Mouse (Mus musculus): ENCODE measurements around the gene Zmym4. TPM values are rescaled to one million over a fixed set of nuclear protein-coding genes. Genes with fewer than 3 reads are reported as not detected.
"Not testable (repeated sequence)": the region's sequence is repeated elsewhere in the genome, so short reads cannot be mapped to it uniquely, and the experiment has no call there.

The Zmym4 gene
- total RNA-seq (2021), result 10 to 100 TPM; 30.4 to 35.0 TPM

- intact Hi-C loops (cut with DNase I), result loop anchor here (5.0 kb wide), 1 partner anchor 49 kb away; no protein-coding TSS in a partner anchor
Measured at GRCm38 (mm10) chr4:126967864-126968821, at the start of gene Zmym4. Gene Zmym4, minus strand, starts transcription at chr4:126968135.

GRCm38 (mm10) chr4:127016366-127016765 lies 48.4 kb upstream of the Zmym4 start:
- intact Hi-C loops (cut with DNase I), result loop anchor here (5.0 kb wide), 1 partner anchor 49 kb away; the partner anchor contains the start of gene Zmym4

More at GRCm38 (mm10) chr4:126967864-126968821, at the start of gene Zmym4:
- peak; percentile 96 to 97 for DNase-seq

GRCm38 (mm10) chr4:127015294-127015993 lies 47.5 kb upstream of the Zmym4 start:
- intact Hi-C loops (cut with DNase I), result loop anchor here (5.0 kb wide), 1 partner anchor 48 kb away; the partner anchor contains the start of gene Zmym4
- DNase-seq, result peak; percentile 89 to 92

More at GRCm38 (mm10) chr4:127016366-127016765, 48.4 kb upstream of the Zmym4 start:
- DNase-seq, result no peak

- DNase-seq, result peak; percentile 36 to 41
Measured at GRCm38 (mm10) chr4:127005113-127005936, 37.4 kb upstream of the Zmym4 start.

GRCm38 (mm10) chr4:127004384-127004783 lies 36.4 kb upstream of the Zmym4 start:
- intact Hi-C loops (cut with DNase I), result loop anchor here (10.0 kb wide), 1 partner anchor 450 kb away; the partner anchor contains the start of gene Clspn
- no peak for DNase-seq

More at GRCm38 (mm10) chr4:127005113-127005936, 37.4 kb upstream of the Zmym4 start:
- intact Hi-C loops (cut with DNase I), result loop anchor here (10.0 kb wide), 1 partner anchor 451 kb away; the partner anchor contains the start of gene Clspn

- intact Hi-C loops (cut with DNase I), result loop anchor here (10.0 kb wide), 1 partner anchor 446 kb away; the partner anchor contains the start of gene Clspn
- DNase-seq, result peak in 1 of 2 experiments; percentile 8
Measured at GRCm38 (mm10) chr4:127000601-127001105, 32.7 kb upstream of the Zmym4 start.

- intact Hi-C loops (cut with DNase I); DNase-seq: not testable (repeated sequence)
Measured at GRCm38 (mm10) chr4:126999372-126999771, 31.4 kb upstream of the Zmym4 start.

GRCm38 (mm10) chr4:126992356-126992755 lies 24.4 kb upstream of the Zmym4 start:
- intact Hi-C loops (cut with DNase I), result no loop called here
- DNase-seq, result no peak

GRCm38 (mm10) chr4:126990553-126990952 lies 22.6 kb upstream of the Zmym4 start:
- intact Hi-C loops (cut with DNase I), result no loop called here

GRCm38 (mm10) chr4:126988503-126988902 lies 20.6 kb upstream of the Zmym4 start:
- DNase-seq, result no peak
- intact Hi-C loops (cut with DNase I), result no loop called here

More at GRCm38 (mm10) chr4:126990553-126990952, 22.6 kb upstream of the Zmym4 start:
- DNase-seq, result no peak

GRCm38 (mm10) chr4:126986768-126987167 lies 18.8 kb upstream of the Zmym4 start:
- intact Hi-C loops (cut with DNase I), result no loop called here

GRCm38 (mm10) chr4:126983736-126984525 lies 16.0 kb upstream of the Zmym4 start:
- intact Hi-C loops (cut with DNase I); DNase-seq: not testable (repeated sequence)

More at GRCm38 (mm10) chr4:126986768-126987167, 18.8 kb upstream of the Zmym4 start:
- DNase-seq, result no peak

- DNase-seq, result peak in 1 of 2 experiments; percentile 13
- intact Hi-C loops (cut with DNase I), result no loop called here
Measured at GRCm38 (mm10) chr4:126983321-126983720, 15.4 kb upstream of the Zmym4 start.

GRCm38 (mm10) chr4:126978706-126979105 lies 10.8 kb upstream of the Zmym4 start:
- no peak for DNase-seq
- intact Hi-C loops (cut with DNase I), result loop anchor here (5.0 kb wide), 1 partner anchor 51 kb away; no protein-coding TSS in a partner anchor

- intact Hi-C loops (cut with DNase I), result loop anchor here (5.0 kb wide), 1 partner anchor 50 kb away; no protein-coding TSS in a partner anchor
- DNase-seq, result peak; percentile 32 to 59
Measured at GRCm38 (mm10) chr4:126977467-126977866, 9.5 kb upstream of the Zmym4 start.

- intact Hi-C loops (cut with DNase I), result loop anchor here (5.0 kb wide), 1 partner anchor 50 kb away; no protein-coding TSS in a partner anchor
- peak; percentile 29 to 50 for DNase-seq
Measured at GRCm38 (mm10) chr4:126967241-126967863, 583 bp downstream of the Zmym4 start.

GRCm38 (mm10) chr4:126958682-126959081 lies 9.3 kb downstream of the Zmym4 start:
- DNase-seq, result no peak
- intact Hi-C loops (cut with DNase I), result no loop called here

- intact Hi-C loops (cut with DNase I), result no loop called here
- no peak for DNase-seq
Measured at GRCm38 (mm10) chr4:126958261-126958660, 9.7 kb downstream of the Zmym4 start.

Measured in heart, postnatal 10 days (tissue).